Mouse (Mus musculus): ENCODE data around the gene Pnisr. TPM values are rescaled to one million over a fixed set of nuclear protein-coding genes. Genes with fewer than 3 reads are reported as not detected.

The Pnisr gene
- 74.4 and 79.3 TPM in 2 replicates for polyA plus RNA-seq (2015; fragmentation: Nextera tagmentation; extraction: Ambion mirVana)

DNA sequence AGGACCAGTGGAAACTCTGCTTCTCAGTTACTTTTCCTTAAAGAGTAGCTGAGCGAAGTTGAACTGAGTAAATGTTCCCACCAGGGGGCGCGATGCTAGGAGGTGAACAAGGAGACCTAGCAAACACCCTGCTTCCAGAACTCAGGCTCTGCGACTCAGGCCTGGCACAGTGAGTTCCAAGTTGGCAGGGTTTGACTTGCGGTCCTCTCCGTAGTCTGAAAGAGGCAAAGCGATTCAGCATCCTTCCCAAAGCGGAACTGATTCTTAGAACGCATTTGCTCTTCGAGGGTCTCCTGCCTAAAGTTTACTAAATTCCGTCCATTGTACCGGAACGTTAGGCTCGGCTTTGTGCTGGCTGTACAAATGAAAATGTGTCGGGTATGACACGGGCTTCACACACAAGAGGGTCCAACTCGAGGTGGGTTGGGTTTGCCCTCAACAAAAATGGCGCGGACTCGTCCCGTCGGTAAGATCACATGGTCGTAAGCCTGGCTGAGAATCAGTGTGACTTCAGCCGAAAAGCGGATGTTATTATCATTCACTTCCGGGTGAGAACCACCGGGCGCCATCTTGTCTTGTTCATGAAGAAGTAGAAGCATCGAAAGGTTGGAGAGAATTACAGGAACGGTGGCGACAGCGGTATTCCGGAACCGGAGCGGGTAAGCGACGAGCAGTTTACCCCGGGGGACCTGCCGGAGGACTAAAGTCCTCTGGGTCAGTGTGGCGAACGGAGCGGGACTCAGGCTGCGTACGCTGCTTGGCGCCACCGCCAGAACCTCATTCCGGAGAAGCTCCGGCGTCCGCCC is at the start of gene Pnisr:
Pnisr (plus strand) TSS at position 103 of the 806 bp plus-strand sequence.
- WGBS = under 1% methylated on average over 50 of the region's 50 CpGs
- no peaks in the 10 kb centered on the region for H3K9me3 ChIP-seq (ENCODE audit: control insufficient read depth, low read length)
- H3K27me3 ChIP-seq (replicated peaks; ENCODE audit: control insufficient read depth, insufficient read depth, low read length) = no peaks in the 10 kb centered on the region
- peak within 1 kb of the TSS; percentile 46 for H3K4me2 ChIP-seq (ENCODE audit: low read depth, low read length)
- ATAC-seq = peak; percentile 99
- H3K4me1 ChIP-seq (ENCODE audit: control insufficient read depth, insufficient read depth, low read length) = peaks cover 8% of the 10 kb centered on the region
- peak within 1 kb of the TSS; percentile 74 for H3K4me3 ChIP-seq (ENCODE audit: low read length)
- H3K27ac ChIP-seq (ENCODE audit: low read length) = peak within 1 kb of the TSS; percentile 96
- H3K36me3 ChIP-seq (ENCODE audit: control insufficient read depth, insufficient read depth, low read length) = no peaks in the 10 kb centered on the region
- H3K9ac ChIP-seq (ENCODE audit: low read depth, low read length) = peak within 1 kb of the TSS; percentile 90

DNA sequence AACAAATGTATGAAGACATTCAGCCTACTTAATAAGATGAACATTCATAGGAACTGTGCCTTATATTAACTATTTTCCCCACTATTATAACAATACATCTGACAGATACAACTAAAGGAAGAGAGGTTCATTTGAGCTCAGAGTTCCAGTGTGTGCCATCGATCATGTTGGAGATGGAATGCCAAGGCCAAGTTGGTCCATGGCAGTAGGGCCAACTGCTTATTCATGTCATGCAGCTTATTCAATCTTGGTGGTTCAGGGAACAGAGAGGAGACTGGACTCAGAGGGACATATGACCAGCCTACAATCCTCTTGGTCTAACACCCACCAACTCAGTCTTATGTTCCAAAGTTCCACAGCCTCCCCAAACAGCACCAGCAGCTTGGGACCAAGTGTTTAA is 46.4 kb upstream of the Pnisr start:
- Histone ChIP-seq H3K4me1 (ENCODE audit: control insufficient read depth, insufficient read depth, low read length) (no peaks in the 10 kb centered on the region), H3K36me3 (ENCODE audit: control insufficient read depth, insufficient read depth, low read length) (peaks cover 3% of the 10 kb centered on the region; the same call in 1 of the 2 replicates), H3K9ac (ENCODE audit: low read depth, low read length) (no peak overlapping the region), H3K4me3 (ENCODE audit: low read length) (no peak overlapping the region), H3K4me2 (ENCODE audit: low read depth, low read length) (no peak overlapping the region), H3K27ac (ENCODE audit: low read length) (no peak overlapping the region), H3K9me3 (ENCODE audit: control insufficient read depth, low read length) (no peaks in the 10 kb centered on the region), H3K27me3 (replicated peaks; ENCODE audit: control insufficient read depth, insufficient read depth, low read length) (no peaks in the 10 kb centered on the region)
- 98% methylated on average over 1 of the region's 1 CpGs for WGBS
- no peak for ATAC-seq

- H3K27ac ChIP-seq (ENCODE audit: low read length) = no peak overlapping the region
- no peak for ATAC-seq
- no peaks in the 10 kb centered on the region for H3K27me3 ChIP-seq (replicated peaks; ENCODE audit: control insufficient read depth, insufficient read depth, low read length)
- no peak overlapping the region for H3K9ac ChIP-seq (ENCODE audit: low read depth, low read length)
- no peak overlapping the region for H3K4me2 ChIP-seq (ENCODE audit: low read depth, low read length)
- peaks cover 3% of the 10 kb centered on the region; the same call in 1 of the 2 replicates for H3K36me3 ChIP-seq (ENCODE audit: control insufficient read depth, insufficient read depth, low read length)
- H3K9me3 ChIP-seq (ENCODE audit: control insufficient read depth, low read length) = no peaks in the 10 kb centered on the region
- 92% methylated on average over 2 of the region's 2 CpGs for WGBS
- no peaks in the 10 kb centered on the region for H3K4me1 ChIP-seq (ENCODE audit: control insufficient read depth, insufficient read depth, low read length)
- H3K4me3 ChIP-seq (ENCODE audit: low read length) = no peak overlapping the region
Observed at GRCm38 (mm10) chr4:21801620-21802019, 45.8 kb upstream of the Pnisr start.

GRCm38 (mm10) chr4:21807204-21807603 is 40.2 kb upstream of the Pnisr start:
- H3K9ac ChIP-seq (ENCODE audit: low read depth, low read length) = no peak overlapping the region
- no peaks in the 10 kb centered on the region for H3K9me3 ChIP-seq (ENCODE audit: control insufficient read depth, low read length)
- H3K27ac ChIP-seq (ENCODE audit: low read length) = no peak overlapping the region
- no peak overlapping the region for H3K4me3 ChIP-seq (ENCODE audit: low read length)
- no peaks in the 10 kb centered on the region for H3K27me3 ChIP-seq (replicated peaks; ENCODE audit: control insufficient read depth, insufficient read depth, low read length)
- no peak overlapping the region for H3K4me2 ChIP-seq (ENCODE audit: low read depth, low read length)
- H3K36me3 ChIP-seq (ENCODE audit: control insufficient read depth, insufficient read depth, low read length) = 0 out of 2 replicates have a peak, but pooled peaks cover 5% of the 10 kb centered on the region
- WGBS = 80% methylated on average over 5 of the region's 5 CpGs
- no peaks in the 10 kb centered on the region for H3K4me1 ChIP-seq (ENCODE audit: control insufficient read depth, insufficient read depth, low read length)
- ATAC-seq = no peak

DNA sequence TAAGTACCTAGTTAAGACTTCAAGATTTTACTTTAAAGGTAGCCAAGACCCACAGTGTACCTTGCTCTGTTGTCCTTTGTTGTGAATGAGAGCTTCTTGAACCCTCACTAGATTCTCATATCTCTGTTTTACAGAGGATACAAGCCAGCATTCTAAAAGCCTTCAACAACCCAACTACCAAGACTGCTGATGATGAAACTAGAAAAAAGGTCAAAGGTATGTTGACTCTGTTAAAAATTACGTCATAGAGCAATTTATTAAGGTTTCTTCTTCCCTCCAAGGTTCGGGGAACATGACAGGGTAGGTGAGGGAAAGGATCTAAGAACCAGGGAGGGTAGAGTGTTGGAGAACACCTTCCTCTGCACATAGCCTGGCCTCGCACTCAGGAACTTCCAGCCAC is 36.8 kb upstream of the Pnisr start:
- Histone ChIP-seq H3K27me3 (replicated peaks; ENCODE audit: control insufficient read depth, insufficient read depth, low read length) (no peaks in the 10 kb centered on the region), H3K4me1 (ENCODE audit: control insufficient read depth, insufficient read depth, low read length) (no peaks in the 10 kb centered on the region), H3K27ac (ENCODE audit: low read length) (no peak overlapping the region), H3K4me2 (ENCODE audit: low read depth, low read length) (no peak overlapping the region), H3K9ac (ENCODE audit: low read depth, low read length) (no peak overlapping the region), H3K9me3 (ENCODE audit: control insufficient read depth, low read length) (no peaks in the 10 kb centered on the region), H3K36me3 (ENCODE audit: control insufficient read depth, insufficient read depth, low read length) (peaks cover 2% of the 10 kb centered on the region; the same call in 1 of the 2 replicates), H3K4me3 (ENCODE audit: low read length) (no peak overlapping the region)
- WGBS = 69% methylated on average over 3 of the region's 3 CpGs
- peak; percentile 60 for ATAC-seq

- H3K27me3 ChIP-seq (replicated peaks; ENCODE audit: control insufficient read depth, insufficient read depth, low read length) = no peaks in the 10 kb centered on the region
- no peak overlapping the region for H3K4me2 ChIP-seq (ENCODE audit: low read depth, low read length)
- no peak overlapping the region for H3K4me3 ChIP-seq (ENCODE audit: low read length)
- no peak for ATAC-seq
- no peak overlapping the region for H3K9ac ChIP-seq (ENCODE audit: low read depth, low read length)
- no peaks in the 10 kb centered on the region for H3K9me3 ChIP-seq (ENCODE audit: control insufficient read depth, low read length)
- H3K4me1 ChIP-seq (ENCODE audit: control insufficient read depth, insufficient read depth, low read length) = no peaks in the 10 kb centered on the region
- H3K27ac ChIP-seq (ENCODE audit: low read length) = no peak overlapping the region
- whole genome bisulfite sequencing = 90% methylated on average over 6 of the region's 6 CpGs
- H3K36me3 ChIP-seq (ENCODE audit: control insufficient read depth, insufficient read depth, low read length) = peaks cover 2% of the 10 kb centered on the region; the same call in 1 of the 2 replicates
Observed at GRCm38 (mm10) chr4:21812635-21813034, 34.7 kb upstream of the Pnisr start.

DNA sequence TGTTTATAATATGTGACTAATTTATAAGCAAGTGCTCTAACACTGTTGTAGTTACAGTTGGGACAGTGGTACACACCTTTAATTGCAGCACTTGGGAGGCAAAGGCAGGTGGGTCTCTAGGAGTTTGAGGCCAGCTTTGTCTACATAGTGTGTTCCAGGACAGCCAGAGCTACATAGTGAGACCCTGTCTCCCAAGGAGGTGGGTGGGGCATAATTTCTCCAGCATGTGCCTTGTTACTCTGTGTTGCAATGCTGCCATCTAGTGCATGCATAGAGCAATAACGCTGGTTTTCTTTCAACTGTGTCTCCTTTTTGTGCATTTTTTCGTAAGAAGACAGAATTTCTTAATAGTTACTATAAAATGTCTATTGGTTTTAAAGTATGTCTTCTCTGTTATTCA is 33.4 kb upstream of the Pnisr start:
- peak; percentile 46; the same call in 1 of the 2 replicates for ATAC-seq
- Histone ChIP-seq H3K27me3 (replicated peaks; ENCODE audit: control insufficient read depth, insufficient read depth, low read length) (no peaks in the 10 kb centered on the region), H3K9ac (ENCODE audit: low read depth, low read length) (no peak overlapping the region), H3K4me3 (ENCODE audit: low read length) (no peak overlapping the region), H3K4me1 (ENCODE audit: control insufficient read depth, insufficient read depth, low read length) (no peaks in the 10 kb centered on the region), H3K27ac (ENCODE audit: low read length) (no peak overlapping the region), H3K4me2 (ENCODE audit: low read depth, low read length) (no peak overlapping the region), H3K9me3 (ENCODE audit: control insufficient read depth, low read length) (no peaks in the 10 kb centered on the region), H3K36me3 (ENCODE audit: control insufficient read depth, insufficient read depth, low read length) (peaks cover 2% of the 10 kb centered on the region; the same call in 1 of the 2 replicates)
- WGBS = 43% methylated on average over 2 of the region's 2 CpGs

GRCm38 (mm10) chr4:21826616-21827015 is 20.8 kb upstream of the Pnisr start:
- H3K9ac ChIP-seq (ENCODE audit: low read depth, low read length) = no peak overlapping the region
- H3K36me3 ChIP-seq (ENCODE audit: control insufficient read depth, insufficient read depth, low read length) = no peaks in the 10 kb centered on the region; the same call in 1 of the 2 replicates
- H3K4me2 ChIP-seq (ENCODE audit: low read depth, low read length) = no peak overlapping the region
- H3K4me1 ChIP-seq (ENCODE audit: control insufficient read depth, insufficient read depth, low read length) = no peaks in the 10 kb centered on the region
- H3K27ac ChIP-seq (ENCODE audit: low read length) = no peak overlapping the region
- 71% methylated on average over 2 of the region's 2 CpGs for WGBS
- no peak overlapping the region for H3K4me3 ChIP-seq (ENCODE audit: low read length)
- no peaks in the 10 kb centered on the region for H3K27me3 ChIP-seq (replicated peaks; ENCODE audit: control insufficient read depth, insufficient read depth, low read length)
- no peaks in the 10 kb centered on the region for H3K9me3 ChIP-seq (ENCODE audit: control insufficient read depth, low read length)
- ATAC-seq = no peak

DNA sequence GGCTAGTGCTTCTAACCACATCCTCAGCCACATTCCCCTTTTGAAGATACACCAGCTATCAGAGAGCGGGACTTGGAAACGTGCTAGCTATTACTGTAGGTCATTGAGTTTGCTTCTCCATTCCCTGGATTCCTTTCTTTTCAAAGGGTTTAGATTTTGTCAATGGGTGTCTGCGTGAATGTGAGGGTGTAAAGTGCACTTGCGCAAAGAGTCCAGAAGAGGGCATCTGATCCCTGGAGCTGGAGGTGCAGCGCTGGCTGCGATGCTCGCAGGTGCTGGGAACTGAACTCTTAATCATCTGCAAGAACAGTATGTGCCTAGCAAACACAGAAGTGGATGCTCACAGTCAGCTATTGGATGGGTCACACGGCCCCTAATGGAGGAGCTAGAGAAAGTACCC is 14.5 kb upstream of the Pnisr start:
- no peak overlapping the region for H3K4me2 ChIP-seq (ENCODE audit: low read depth, low read length)
- peaks cover 6% of the 10 kb centered on the region for H3K36me3 ChIP-seq (ENCODE audit: control insufficient read depth, insufficient read depth, low read length)
- H3K9ac ChIP-seq (ENCODE audit: low read depth, low read length) = no peak overlapping the region
- H3K9me3 ChIP-seq (ENCODE audit: control insufficient read depth, low read length) = no peaks in the 10 kb centered on the region
- no peak overlapping the region for H3K27ac ChIP-seq (ENCODE audit: low read length)
- 96% methylated on average over 8 of the region's 8 CpGs for WGBS
- no peaks in the 10 kb centered on the region for H3K27me3 ChIP-seq (replicated peaks; ENCODE audit: control insufficient read depth, insufficient read depth, low read length)
- H3K4me3 ChIP-seq (ENCODE audit: low read length) = no peak overlapping the region
- ATAC-seq = no peak
- no peaks in the 10 kb centered on the region for H3K4me1 ChIP-seq (ENCODE audit: control insufficient read depth, insufficient read depth, low read length)
